Mouse (Mus musculus) E14TG2a.4 (cell line): Measurements from ENCODE around the gene Rsc1a1.

ENCODE experiments used
- CTCF ChIP-seq: conservative IDR thresholded peaks from 2 replicates; pipeline ENCODE4 v1.5.1; 2014; ENCODE audit warnings: low read length
- NANOG ChIP-seq: IDR thresholded peaks from 2 replicates; pipeline ENCODE4 v1.6.1; 2014; ENCODE audit warnings: borderline replicate concordance, low read length, mixed read lengths
- POU5F1 ChIP-seq: IDR thresholded peaks from 2 replicates; pipeline ENCODE4 v1.6.1; 2014; ENCODE audit warnings: low read length, borderline replicate concordance

DNA sequence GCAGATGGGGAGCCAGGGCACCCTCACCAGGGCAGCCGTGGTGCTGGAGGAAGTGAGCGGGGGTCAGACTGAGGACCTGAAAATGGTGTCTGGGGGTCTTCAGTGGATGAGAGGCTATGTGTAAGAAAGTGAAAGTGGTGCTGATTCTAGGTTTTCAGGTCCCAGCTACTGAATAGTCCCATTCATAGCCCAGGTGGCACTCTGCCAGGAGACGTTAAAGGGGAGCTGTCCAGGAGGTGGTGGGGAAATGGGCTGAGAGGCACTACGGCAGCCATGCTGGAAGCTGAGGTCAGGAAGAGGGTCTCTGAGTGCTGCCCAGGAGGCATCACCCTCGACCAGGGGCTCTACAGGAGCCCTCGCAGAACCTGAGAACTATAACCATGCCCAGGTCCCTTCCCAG, 36.2 kb downstream of the Rsc1a1 start:
- TF ChIP-seq CTCF (no peak), POU5F1 (no peak), NANOG (no peak)
